Mouse (Mus musculus): ENCODE results near the gene Hist1h3e.

Gene Hist1h3e

DNA sequence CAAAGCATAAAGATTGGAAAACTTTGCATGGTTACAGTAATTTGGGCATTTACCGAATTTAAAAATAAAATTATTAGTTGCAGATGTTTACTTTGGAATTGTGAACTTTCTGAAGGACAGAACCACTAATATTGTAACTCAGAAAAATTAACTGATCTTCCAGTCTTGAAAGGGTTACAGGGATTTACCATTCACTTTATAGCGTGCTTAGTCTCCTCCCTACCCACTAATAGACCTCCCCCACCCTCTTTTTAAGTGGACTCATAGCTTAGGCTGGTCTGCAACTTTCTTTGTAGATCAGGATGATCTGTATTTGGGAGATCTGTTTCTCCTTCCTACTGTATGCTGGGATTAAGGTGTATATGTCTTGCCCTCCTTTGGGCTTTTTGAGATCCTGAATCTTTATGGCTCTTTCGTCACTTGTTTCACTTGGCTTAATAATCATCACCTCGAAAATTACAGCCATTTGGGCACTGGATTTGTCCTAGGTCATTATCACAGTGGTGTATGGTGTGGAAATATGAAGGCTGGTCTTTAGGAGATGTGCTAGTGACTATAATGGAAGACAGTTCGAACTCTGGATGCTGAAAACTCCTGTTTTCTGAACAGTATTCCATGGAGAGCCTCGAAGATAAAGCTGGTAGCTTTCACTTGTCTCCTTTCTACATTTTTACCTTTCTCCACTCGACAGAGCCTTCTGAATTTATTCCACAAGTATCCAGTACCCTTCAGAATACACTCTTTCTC lies 25.9 kb downstream of the Hist1h3e start:
- no peak for DNase-seq

DNA sequence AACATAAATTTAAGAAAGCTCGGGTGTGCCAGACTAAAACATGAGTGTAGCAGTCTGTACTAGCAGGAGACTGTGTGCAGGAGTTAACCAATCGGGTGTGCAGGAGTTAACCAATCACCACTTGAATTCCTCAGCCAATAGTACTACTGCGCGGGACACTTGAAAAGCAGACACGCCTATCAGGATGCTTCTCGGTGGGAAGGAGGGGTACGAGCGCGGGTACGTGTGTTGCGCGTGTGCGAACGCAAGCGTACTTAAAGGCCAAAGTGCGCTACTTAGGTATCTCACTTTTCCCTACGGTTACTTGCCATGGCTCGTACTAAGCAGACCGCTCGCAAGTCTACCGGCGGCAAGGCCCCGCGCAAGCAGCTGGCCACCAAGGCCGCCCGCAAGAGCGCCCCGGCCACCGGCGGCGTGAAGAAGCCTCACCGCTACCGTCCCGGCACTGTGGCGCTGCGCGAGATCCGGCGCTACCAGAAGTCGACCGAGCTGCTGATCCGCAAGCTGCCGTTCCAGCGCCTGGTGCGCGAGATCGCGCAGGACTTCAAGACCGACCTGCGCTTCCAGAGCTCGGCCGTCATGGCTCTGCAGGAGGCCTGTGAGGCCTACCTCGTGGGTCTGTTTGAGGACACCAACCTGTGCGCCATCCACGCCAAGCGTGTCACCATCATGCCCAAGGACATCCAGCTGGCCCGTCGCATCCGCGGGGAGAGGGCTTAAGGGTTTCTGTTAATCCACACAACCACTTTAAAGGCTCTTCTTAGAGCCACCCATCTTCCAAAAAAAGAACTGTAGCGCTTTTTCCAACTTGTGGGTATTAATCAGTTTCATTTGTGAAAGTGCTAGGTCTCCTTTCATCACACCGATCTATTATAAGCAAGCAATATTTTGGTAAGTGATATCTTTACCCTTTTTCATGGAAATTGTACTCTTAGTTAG lies 26.8 kb downstream of the Hist1h3e start, which contains the start of gene Hist1h3g:
Hist1h3g (plus strand) TSS at position 286 of the 939 bp plus-strand sequence.
- DNase-seq = peak; percentile 79 to 92

DNA sequence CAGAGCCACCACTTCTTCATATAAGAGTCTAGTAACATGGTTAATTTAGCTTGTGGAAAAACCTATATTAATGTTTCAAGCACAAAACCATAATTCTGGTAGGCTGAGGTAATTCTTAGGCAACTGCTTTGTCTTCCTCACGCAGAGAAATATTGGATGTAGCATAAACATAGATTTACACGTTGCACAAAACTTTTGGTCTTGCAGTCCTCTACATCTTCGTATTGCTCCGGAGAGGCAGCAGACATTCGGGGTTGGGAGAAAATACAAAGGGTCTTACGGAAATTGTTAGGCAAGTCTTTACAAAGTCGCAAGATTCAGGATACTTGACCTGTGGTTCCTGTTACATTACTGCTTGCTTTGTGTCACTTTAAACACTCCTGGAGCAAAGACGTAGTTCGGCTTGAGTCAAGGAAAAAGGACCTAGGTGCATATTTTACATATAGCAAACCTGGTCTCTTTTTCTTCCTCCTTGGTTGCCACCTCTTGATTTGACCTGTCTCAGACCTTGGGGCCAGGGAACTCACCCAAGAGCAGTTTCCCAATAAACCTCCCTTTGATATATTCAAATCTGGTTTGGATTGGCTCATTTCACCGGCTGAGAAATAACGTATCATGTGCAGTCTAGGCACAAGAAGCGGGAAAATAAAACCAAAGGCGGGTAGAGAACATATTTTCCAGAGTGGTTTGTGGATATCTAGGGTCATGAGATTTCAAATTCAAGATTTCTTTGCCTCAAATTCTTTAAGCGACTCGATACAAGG lies 27.6 kb downstream of the Hist1h3e start:
- no peak for DNase-seq

DNA sequence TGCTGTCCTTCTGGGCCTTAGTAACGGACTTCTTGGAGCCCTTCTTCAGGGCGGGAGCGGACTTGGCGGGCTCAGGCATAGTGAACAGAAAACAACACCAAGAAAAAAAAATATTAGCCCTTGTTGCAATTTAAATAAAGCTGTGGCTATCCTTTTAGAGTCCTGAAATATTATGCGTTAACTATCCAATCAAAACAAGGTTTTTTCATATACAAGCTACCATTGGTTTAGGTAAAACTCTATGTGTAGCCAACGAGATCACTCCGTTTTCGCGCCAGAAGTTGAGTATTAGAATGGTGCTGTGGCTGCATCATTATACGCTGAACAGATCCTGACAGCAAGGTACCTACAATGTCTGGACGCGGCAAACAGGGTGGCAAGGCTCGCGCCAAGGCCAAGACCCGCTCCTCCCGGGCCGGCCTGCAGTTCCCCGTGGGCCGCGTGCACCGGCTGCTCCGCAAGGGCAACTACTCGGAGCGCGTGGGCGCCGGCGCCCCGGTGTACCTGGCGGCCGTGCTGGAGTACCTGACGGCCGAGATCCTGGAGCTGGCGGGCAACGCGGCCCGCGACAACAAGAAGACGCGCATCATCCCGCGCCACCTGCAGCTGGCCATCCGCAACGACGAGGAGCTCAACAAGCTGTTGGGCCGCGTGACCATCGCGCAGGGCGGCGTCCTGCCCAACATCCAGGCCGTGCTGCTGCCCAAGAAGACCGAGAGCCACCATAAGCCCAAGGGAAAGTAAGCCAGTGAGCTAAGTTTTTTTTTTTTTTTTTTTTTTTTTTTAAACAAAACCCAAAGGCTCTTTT lies 28.4 kb downstream of the Hist1h3e start, which contains the start of gene Hist1h2af:
Hist1h2af (plus strand) TSS at position 347 of the 808 bp plus-strand sequence.
- peak; percentile 38 to 69 for DNase-seq

DNA sequence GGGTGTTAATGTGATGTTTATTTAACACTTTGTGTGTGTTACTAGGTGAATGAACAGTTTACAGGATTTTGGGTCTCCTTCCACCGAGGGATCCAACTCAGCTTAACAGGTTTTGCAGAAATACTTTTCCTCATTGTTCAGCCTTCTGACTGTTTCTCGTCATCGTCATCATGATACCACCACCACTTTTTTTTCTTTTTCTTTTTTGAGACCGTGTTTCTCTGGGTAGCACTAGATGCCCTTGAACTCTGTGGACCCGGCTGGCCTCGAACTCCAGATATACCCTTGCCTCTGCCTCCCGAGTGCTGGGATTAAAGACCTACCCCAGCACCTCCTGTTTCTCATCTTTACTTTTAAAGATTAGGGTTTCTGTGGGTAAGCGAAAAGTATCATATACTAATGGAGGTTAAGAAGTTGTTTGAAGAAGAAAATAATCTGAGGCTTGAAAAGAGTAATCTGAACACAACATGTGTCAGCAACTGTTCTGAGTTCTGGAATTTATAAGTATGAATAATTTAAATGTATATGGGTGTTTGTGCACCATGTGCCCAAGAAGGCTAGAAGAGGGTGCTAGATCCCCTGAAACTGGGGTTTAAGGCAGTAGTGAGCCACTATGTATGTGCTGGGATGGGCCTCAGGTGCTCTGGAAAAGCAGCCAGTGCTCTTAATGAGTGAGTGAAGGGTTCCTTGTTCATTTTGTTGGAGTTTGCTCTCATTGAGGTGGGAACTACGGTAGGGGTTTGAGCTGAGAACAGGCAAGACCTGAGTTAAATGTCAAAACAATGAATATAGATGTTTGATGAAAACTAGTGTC lies 29.7 kb downstream of the Hist1h3e start:
- no peak for DNase-seq

DNA sequence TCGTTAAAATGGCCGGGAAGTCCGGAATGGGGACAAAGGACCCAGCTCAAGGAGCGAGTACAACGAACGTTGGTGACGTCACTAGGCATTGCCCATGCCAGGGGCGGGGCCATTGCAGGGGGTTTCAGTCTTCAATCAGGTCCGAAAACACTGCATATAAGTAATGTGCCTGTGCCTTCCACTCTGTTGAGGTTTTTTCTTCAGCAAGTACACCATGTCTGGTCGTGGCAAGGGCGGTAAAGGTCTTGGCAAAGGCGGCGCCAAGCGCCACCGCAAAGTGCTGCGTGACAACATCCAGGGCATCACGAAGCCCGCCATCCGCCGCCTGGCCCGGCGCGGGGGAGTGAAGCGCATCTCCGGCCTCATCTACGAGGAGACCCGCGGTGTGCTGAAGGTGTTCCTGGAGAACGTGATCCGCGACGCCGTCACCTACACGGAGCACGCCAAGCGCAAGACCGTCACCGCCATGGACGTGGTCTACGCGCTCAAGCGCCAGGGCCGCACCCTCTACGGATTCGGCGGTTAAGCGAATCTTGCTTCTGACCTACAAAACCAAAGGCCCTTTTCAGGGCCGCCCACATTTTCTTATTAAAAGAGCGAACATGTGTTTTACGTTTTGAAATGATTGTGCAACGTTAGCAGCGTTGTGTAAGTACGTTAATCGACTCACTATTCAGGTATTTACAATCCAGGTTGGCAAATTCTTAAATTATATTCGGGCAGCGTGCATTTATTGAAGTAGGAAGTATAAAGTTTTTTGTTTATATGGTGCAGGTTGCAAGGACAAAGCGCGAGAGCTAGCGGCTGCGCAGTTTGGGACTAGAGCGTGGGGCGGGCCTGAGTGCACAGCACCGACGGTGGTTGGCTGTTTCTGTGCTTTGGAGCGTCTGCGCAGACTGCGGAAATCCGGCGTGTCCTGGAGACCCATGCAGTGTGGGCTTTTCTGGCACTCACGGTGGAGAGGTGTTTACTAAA lies 31.0 kb downstream of the Hist1h3e start, which contains the start of gene Hist1h4h:
Hist1h4h (plus strand) TSS at position 150 of the 975 bp plus-strand sequence.
- DNase-seq = peak; percentile 96 to 99

DNA sequence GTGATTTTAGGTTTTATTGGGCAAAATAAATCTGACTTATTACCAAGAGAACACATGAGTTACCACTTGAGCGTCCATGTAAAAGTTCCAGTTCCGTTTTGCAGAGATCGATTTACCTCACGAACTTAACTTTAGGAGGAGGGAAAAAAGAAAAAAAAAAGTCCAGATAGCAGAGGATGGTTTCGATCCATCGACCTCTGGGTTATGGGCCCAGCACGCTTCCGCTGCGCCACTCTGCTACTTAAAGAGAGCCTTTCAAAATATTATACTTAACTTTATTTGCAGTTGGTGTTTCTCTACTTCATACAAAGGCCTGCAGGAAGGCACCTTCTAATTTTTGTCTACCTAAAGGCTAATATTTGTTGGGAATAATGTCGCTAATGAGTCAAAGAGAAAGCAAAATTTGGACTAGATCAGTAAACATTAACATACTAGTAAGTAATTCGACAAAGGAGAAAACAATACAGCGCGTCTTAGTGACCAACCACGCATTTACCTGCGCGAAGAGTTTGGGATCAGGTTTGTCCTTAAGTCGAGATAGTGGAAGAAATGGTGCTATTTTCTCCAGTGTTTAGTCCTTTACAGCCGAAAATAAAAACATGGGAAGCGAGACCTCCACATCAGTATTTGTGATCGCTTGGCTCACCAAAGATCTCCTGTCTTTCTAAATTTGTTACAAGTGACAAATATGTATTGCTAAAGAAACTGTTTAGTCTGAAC lies 31.8 kb downstream of the Hist1h3e start:
- peak in 1 of 2 experiments; percentile 64 for DNase-seq

DNA sequence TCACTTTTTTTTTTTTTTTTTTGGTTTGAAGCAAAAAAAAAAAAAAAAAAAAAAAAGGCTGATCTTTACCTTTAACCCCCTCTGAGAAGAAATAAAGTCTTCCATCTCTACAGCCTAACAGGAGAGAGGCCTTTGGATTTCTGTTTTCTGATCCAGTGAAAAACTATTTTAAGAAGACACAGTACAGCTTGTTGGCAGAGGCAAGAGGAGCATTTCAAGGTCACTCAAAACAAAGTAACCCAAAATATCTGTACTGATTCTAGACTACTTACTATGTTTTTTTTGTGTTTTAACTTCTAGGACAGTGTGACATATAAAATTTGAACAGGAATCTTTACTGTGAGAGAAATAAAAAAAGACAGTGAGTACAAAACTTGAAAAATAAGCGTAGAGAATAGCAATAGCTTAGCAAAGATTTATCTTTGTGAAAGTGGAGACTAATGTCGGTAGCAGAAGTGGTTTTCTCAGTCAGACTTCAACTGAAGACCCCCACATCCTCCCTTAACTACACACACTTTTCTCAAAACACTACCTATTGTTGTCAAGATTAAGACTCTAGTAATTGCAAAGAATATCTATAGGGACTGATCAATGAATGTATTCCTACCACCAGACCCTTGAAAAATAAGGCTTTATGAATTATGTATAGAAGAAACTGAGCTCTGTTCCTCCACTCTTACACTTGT lies 32.5 kb downstream of the Hist1h3e start:
- DNase-seq = no peak

DNA sequence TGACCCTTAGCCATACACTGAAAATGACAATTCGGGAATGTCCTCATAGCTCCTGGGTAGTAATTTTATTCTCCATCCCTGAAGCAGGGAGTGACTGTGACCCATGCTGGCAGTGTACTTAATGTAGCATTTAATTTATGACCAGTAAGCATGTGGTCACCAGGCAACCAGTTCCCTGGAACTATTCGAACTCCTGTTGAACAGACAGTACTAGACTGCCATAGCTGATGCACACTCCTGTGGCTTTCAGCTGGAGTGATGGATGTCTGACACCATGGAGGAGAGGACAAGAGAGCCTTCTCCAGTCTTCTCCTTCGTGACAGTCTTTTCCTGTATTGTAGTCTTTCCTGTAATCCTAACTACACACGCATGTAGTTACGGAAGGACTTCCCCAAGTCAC lies 33.2 kb downstream of the Hist1h3e start:
- no peak for DNase-seq

DNA sequence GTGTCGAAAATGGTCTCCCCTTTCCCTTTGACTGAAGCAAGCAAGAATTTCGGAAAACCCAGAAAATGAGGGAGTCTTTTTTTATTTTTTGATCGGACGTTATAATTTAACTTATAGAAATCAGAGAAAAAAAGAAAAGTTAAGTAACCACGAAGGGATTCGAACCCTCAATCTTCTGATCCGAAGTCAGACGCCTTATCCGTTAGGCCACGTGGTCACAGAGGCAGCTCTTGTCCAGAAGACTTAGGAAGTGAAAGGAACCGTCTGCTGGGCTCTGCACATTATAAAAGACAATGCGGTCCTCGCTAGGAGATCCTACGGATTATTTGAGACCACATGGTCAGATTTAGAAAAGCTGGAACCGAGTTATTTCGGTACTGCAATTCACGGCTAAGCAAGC lies 35.9 kb downstream of the Hist1h3e start:
- peak; percentile 66 to 76 for DNase-seq

DNA sequence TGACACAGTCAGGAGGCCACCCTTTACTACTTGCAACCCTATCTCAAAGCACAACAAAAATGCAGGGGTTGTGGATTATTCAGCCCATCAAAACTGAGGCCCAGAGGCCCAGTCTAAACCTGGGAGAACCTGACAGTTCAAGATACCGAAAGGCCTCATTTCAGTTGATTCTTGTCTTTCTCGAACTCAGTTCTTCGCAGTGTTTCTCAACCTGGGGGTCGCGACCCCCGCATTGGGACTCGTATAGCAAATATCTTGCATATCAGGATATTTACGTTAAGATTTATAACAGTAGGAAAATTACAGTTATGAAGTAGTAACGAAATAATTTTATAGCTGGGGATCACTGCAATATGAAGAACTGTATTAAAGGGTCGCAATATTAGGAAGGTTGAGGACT lies 36.3 kb downstream of the Hist1h3e start:
- no peak for DNase-seq

DNA sequence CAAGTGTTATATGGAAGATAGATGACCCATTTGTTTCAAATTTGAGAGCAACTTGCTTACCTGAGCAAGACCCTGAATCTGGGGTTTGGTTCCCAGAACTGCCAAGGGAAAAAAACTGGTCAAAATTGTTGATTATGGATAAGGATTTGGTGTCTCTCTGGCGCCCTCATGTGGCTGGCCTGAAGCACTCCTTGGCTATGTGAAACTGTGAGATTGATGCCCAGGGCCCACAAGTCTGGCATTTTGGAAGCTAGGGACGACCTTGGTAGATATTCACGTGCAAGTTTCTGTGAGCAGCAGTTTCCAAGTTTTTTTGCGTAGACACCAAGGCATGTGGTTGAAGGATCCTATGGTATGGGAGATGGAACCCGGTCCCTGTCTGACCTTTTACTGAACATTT lies 37.5 kb downstream of the Hist1h3e start:
- peak in 1 of 2 experiments; percentile 37 for DNase-seq

DNA sequence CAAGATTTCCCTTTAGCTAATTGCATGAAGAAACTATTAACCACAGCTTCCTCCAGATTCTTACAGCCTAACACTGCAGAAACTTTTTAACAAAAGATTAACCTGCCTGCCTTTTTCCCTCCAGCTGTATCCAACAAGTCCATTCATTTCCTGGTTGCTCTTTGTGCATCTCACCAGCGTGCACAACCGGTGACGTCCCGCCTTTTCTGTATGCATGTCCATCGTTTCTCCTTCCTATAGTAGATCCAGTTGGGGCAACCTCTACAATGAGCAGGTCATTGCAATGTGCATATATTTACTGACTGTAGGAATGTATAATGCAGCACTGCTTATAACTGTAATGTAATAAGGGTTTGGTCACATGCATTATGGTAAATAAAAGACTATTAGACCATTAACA lies 38.2 kb downstream of the Hist1h3e start:
- no peak for DNase-seq

DNA sequence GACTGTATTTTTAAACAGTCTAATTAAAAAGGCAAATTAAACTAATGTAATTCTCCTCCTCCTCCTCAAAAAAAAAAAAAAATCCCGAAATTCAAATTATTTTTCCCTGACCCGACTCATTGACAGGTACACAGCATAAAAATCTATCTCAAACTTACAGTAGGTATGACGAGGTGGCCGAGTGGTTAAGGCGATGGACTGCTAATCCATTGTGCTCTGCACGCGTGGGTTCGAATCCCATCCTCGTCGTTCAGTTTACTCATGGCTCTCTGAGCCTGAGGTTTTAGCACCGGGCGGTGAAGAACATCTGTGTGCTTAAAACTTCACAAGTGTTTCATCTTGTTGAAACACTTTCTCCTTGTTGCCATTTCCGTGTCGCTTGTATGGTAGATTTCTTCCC lies 40.5 kb downstream of the Hist1h3e start:
- peak; percentile 77 to 87 for DNase-seq

DNA sequence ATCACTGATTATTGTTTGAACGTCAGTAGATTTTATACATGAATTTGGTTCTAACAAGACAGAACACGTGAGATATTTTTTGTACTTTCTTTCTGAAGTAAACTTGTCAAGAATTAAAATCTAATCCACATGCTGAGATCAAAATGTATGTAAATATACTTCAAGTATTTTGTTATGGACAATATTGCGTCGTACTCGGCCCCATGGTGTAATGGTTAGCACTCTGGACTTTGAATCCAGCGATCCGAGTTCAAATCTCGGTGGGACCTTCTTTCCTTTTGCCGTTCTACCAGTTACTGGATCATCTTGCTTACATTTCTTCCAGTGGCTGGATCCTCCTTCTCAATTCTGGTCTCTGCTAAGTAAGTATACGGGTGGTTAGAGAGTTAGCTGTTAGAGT lies 42.8 kb downstream of the Hist1h3e start:
- peak; percentile 41 to 60 for DNase-seq

DNA sequence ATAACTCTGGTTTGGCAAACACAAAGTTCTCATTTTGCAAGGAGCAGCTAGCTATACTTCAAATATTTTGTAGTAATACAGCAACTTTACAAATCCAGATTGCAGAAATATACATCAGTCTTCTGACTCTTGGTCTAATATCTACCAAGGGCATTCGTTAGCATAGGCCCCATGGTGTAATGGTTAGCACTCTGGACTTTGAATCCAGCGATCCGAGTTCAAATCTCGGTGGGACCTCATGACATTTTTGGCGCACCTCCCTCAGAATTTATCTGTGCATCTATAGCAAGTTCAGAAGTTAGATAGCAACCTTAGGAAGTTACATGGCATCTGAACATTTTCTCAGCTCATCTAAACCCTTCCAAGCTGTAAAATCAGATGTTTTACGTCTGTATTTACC lies 43.3 kb downstream of the Hist1h3e start:
- peak; percentile 43 to 72 for DNase-seq

DNA sequence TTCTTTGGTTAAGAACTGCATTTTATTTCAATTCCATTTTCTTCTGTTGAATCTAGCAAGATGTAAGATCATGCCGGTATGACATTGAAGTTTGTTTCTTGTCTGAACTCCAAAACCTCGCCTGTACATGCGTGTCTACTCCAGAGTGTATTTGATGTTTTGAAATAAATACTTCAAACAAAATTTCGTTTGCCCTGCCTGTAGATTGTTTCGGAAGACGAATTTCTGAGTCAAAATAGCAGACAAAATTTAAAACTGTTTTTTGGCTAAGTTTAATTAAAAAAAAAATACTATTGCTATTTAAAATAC lies 43.9 kb downstream of the Hist1h3e start:
- no peak for DNase-seq

DNA sequence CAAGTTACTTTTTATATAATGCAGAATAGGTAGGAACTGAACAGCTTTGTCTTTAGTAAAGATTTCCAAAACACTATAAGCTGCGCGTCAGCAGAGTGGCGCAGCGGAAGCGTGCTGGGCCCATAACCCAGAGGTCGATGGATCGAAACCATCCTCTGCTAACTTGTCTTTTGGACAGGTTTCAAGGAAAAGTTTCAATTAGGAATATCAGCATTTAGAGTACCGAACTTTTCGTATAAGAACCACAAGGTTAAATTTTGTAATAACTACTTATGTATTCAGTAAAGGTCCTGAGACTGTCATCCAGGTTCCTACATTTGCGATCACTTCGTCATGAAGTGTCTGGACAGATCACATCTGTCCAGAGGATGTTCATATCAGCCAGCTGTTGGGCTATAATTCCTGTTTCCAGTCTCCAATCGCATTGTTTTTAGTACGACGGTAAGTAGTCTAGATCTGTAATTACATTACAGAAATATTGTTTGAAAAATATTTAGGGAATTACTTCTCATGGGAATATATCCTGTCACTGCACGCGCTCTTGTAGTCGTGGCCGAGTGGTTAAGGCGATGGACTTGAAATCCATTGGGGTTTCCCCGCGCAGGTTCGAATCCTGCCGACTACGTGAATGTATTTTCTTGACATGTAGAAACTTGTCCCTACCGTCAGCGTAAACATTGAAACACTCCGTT lies 44.4 kb downstream of the Hist1h3e start:
- DNase-seq = peak; percentile 76 to 86
